Mouse (Mus musculus): ENCODE measurements around the gene Oas1f. TPM values are rescaled to one million over a fixed set of nuclear protein-coding genes. Genes with fewer than 3 reads are reported as not detected.
"Not testable (repeated sequence)": the region's sequence is repeated elsewhere in the genome, so short reads cannot be mapped to it uniquely, and the experiment has no call there.

Gene Oas1f
- polyA plus RNA-seq (2015; fragmentation: Nextera tagmentation; extraction: Ambion mirVana), result not detected in 2 replicates

DNA sequence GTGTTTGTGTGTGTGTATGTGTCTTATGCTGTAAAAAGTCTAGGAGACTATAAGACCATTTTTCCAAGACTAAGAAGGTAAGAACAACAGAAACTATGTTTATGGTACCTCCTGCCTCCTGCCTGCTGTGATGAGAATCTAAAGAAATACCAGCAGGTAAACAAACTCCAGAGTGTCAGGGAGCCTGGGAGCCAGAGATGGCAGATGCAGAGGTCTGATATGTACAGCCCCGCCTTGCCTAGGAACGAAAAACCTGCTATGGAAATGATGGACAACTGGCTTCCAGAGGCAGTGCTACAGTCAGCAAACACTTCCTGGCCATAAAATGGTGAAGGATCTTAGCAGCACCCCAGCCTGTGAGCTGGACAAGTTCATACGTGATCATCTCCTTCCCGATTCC is at the start of gene Oas1f:
TSS of gene Oas1f (plus strand) at position 301 of the 400 bp plus-strand sequence.
- Histone ChIP-seq H3K4me3 (ENCODE audit: low read length) (no peak within 1 kb of the TSS), H3K27me3 (ENCODE audit: control insufficient read depth, insufficient read depth, low read depth, low read length) (no peaks in the 10 kb centered on the region), H3K9me3 (ENCODE audit: control insufficient read depth, low read length) (no peaks in the 10 kb centered on the region), H3K4me1 (replicated peaks; ENCODE audit: control insufficient read depth, insufficient read depth, low read length) (no peaks in the 10 kb centered on the region), H3K36me3 (ENCODE audit: control insufficient read depth, insufficient read depth, low read length) (no peaks in the 10 kb centered on the region), H3K9ac (ENCODE audit: low read length) (no peak within 1 kb of the TSS), H3K4me2 (ENCODE audit: low read depth, low read length) (no peak within 1 kb of the TSS), H3K27ac (ENCODE audit: low read length) (no peak within 1 kb of the TSS)
- WGBS, result 59% methylated on average over 4 of the region's 4 CpGs
- ATAC-seq (ENCODE audit: low read depth), result no peak

DNA sequence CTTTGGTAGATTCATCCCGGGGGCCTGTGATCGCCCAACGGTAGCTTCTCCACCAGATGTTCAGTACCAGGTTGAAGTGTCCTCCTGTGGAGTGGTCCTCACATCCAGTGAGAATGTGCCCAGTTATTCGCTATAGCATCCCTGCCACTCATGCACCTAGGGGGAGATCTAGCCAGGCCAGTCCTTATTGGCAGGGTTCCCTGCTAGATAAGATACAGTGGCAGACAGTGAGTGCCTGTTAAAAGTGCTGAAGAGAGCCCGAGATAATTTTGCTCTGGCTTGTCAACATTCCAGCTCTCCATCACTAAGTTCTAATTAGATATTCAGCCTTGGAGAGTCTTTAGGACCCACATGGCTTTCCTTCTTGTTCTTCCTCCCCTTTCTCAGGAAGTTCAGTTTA is 49.0 kb upstream of the Oas1f start:
- not testable (repeated sequence) for H3K27ac ChIP-seq (ENCODE audit: low read length); H3K4me1 ChIP-seq (replicated peaks; ENCODE audit: control insufficient read depth, insufficient read depth, low read length); H3K9me3 ChIP-seq (ENCODE audit: control insufficient read depth, low read length); ATAC-seq (ENCODE audit: low read depth); H3K4me2 ChIP-seq (ENCODE audit: low read depth, low read length); H3K4me3 ChIP-seq (ENCODE audit: low read length); H3K9ac ChIP-seq (ENCODE audit: low read length); H3K36me3 ChIP-seq (ENCODE audit: control insufficient read depth, insufficient read depth, low read length); H3K27me3 ChIP-seq (ENCODE audit: control insufficient read depth, insufficient read depth, low read depth, low read length)
- 58% methylated on average over 5 of the region's 5 CpGs for WGBS

DNA sequence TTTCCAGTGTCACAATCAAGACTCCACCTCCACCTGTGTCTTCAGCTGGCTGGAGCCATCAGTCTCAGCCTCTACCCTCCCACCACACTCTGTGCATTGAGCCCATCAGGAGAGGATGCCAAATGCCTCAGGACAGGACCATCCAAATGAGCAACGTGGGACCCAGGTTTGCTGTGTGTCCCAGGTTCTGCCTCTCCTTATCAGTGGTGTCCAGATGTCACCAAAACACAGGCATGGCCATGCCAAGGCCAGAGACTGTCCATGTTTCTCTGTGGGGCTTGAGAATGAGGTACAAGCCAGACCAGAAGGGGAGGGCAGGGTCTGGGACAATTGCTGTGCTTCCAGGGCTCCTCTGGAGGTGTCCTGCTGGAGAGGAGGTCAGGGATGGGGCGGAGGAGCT is 48.2 kb upstream of the Oas1f start:
- not testable (repeated sequence) for H3K27ac ChIP-seq (ENCODE audit: low read length); H3K4me1 ChIP-seq (replicated peaks; ENCODE audit: control insufficient read depth, insufficient read depth, low read length); H3K36me3 ChIP-seq (ENCODE audit: control insufficient read depth, insufficient read depth, low read length); H3K4me3 ChIP-seq (ENCODE audit: low read length); H3K27me3 ChIP-seq (ENCODE audit: control insufficient read depth, insufficient read depth, low read depth, low read length); H3K9me3 ChIP-seq (ENCODE audit: control insufficient read depth, low read length); ATAC-seq (ENCODE audit: low read depth); H3K9ac ChIP-seq (ENCODE audit: low read length); H3K4me2 ChIP-seq (ENCODE audit: low read depth, low read length)
- 46% methylated on average over 2 of the region's 2 CpGs for WGBS

DNA sequence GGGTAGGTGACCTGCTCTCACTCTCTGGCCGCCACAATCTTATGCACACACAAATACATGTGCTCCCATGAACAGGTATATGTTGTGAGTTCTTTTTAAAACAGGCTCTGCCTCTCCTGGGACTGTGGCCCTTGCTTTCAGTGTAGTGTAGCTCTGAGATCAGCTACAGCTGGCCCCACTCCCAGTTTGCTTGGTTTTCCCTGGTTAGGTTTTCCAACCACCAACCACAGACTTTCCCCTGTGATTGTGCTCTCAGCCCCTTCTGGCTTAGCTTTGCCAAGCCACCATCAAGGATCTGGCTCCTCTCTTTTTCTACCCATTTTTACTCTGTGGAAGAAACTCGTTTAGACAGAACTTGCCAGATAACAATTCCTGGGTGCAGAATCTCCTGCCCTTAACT is 43.6 kb upstream of the Oas1f start:
- no peaks in the 10 kb centered on the region for H3K4me1 ChIP-seq (replicated peaks; ENCODE audit: control insufficient read depth, insufficient read depth, low read length)
- no peaks in the 10 kb centered on the region for H3K9me3 ChIP-seq (ENCODE audit: control insufficient read depth, low read length)
- no peak for ATAC-seq (ENCODE audit: low read depth)
- no peak overlapping the region for H3K9ac ChIP-seq (ENCODE audit: low read length)
- H3K27ac ChIP-seq (ENCODE audit: low read length), result no peak overlapping the region
- no peak overlapping the region for H3K4me2 ChIP-seq (ENCODE audit: low read depth, low read length)
- 56% methylated on average over 2 of the region's 2 CpGs for WGBS
- H3K36me3 ChIP-seq (ENCODE audit: control insufficient read depth, insufficient read depth, low read length), result no peaks in the 10 kb centered on the region
- H3K4me3 ChIP-seq (ENCODE audit: low read length), result no peak overlapping the region
- no peaks in the 10 kb centered on the region for H3K27me3 ChIP-seq (ENCODE audit: control insufficient read depth, insufficient read depth, low read depth, low read length)

DNA sequence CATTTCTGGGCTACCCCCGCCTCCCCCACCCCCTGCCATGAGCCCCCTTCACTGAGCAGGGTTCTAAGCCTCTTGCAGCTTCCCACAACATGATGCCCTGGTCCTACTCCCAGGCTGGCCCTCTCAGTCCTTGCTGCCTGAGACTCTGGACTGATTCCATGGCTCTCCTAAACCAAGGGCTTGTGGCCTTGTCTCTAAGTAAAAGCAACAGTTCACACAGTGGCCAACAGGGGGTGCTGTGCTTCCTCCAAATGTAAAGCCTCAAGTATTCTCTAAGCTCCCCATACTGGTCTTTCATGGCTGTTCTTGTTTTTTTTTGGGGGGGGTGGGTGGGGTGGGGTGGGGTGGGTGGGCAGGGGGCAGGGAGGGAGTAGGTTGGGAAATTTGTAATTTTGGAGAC is 40.7 kb upstream of the Oas1f start:
- ATAC-seq (ENCODE audit: low read depth), result no peak
- no peak overlapping the region for H3K27ac ChIP-seq (ENCODE audit: low read length)
- H3K4me2 ChIP-seq (ENCODE audit: low read depth, low read length), result no peak overlapping the region
- no peak overlapping the region for H3K9ac ChIP-seq (ENCODE audit: low read length)
- H3K4me3 ChIP-seq (ENCODE audit: low read length), result no peak overlapping the region
- no peaks in the 10 kb centered on the region for H3K27me3 ChIP-seq (ENCODE audit: control insufficient read depth, insufficient read depth, low read depth, low read length)
- H3K36me3 ChIP-seq (ENCODE audit: control insufficient read depth, insufficient read depth, low read length), result no peaks in the 10 kb centered on the region
- H3K9me3 ChIP-seq (ENCODE audit: control insufficient read depth, low read length), result no peaks in the 10 kb centered on the region
- 67% methylated on average over 1 of the region's 1 CpGs for WGBS
- H3K4me1 ChIP-seq (replicated peaks; ENCODE audit: control insufficient read depth, insufficient read depth, low read length), result no peaks in the 10 kb centered on the region

DNA sequence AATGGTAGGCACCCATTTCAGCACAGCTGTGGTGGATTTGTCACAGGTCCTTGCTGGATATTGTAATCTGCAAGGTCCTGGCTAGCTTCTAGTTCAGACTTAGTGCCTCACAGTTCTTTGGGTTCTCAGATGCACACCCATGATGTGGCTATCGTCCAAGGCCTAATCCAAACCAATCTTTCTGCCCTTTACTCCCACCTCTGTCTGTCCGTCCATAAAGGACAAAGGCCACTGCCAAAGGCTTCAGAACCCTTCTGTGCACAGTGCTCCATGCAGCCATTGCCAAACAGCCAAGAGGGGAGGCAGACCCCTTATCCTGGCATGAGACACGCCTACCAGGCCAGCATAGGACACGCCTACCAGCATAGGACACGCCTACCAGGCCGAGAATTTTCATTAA is 38.0 kb upstream of the Oas1f start:
- no peak overlapping the region for H3K4me3 ChIP-seq (ENCODE audit: low read length)
- H3K4me1 ChIP-seq (replicated peaks; ENCODE audit: control insufficient read depth, insufficient read depth, low read length), result peaks cover 4% of the 10 kb centered on the region; the same call in 1 of the 2 replicates
- no peak overlapping the region for H3K9ac ChIP-seq (ENCODE audit: low read length)
- no peak for ATAC-seq (ENCODE audit: low read depth)
- 31% methylated on average over 6 of the region's 6 CpGs for WGBS
- H3K36me3 ChIP-seq (ENCODE audit: control insufficient read depth, insufficient read depth, low read length), result no peaks in the 10 kb centered on the region
- H3K4me2 ChIP-seq (ENCODE audit: low read depth, low read length), result no peak overlapping the region
- H3K9me3 ChIP-seq (ENCODE audit: control insufficient read depth, low read length), result no peaks in the 10 kb centered on the region
- H3K27me3 ChIP-seq (ENCODE audit: control insufficient read depth, insufficient read depth, low read depth, low read length), result no peaks in the 10 kb centered on the region
- H3K27ac ChIP-seq (ENCODE audit: low read length), result no peak overlapping the region

DNA sequence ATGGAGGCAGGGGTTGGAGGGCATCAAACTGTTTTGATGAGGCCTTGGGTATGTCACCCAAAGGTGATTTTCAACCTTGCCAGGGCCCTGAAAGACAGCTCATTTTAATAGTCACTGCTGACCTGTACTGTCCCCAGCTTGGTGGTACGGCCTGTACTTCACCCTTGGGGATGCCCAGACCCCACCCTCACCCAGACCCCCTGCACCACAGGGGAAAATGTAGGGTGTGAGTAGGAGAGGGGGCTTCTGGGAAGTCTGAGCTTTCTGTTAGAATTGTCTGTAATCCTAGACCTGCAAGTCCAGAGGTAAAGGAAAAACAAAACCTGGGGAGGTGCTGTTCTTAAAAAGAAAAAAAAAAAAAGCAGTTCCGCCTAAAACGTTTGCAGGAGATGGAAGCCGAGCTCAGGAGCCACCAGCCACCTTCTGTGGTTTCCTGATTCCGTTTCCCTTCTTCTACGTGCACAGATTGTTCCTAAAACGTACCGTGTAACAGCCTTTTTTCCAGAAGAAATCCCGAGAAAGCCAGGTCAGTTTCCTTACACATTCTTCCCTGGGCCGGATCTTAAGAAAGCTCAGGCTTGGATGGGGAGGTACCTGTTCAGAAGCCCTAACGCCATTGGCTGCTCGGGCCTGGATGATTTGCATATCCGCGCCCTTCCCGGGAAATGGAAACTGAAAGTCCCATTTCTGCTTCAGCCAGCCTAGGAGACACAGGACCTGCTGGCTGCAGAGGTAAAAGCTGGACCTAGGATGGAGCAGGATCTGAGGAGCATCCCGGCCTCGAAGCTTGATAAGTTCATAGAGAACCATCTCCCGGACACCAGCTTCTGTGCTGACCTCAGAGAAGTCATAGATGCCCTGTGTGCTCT is 35.0 kb upstream of the Oas1f start, which contains the start of gene Oas1c:
TSS of gene Oas1c (minus strand) at position 564 of the 869 bp plus-strand sequence.
- 3% methylated on average over 18 of the region's 18 CpGs for WGBS
- ATAC-seq (ENCODE audit: low read depth), result peak; percentile 93
- Histone ChIP-seq H3K36me3 (ENCODE audit: control insufficient read depth, insufficient read depth, low read length) (no peaks in the 10 kb centered on the region), H3K9me3 (ENCODE audit: control insufficient read depth, low read length) (no peaks in the 10 kb centered on the region), H3K27ac (ENCODE audit: low read length) (peak within 1 kb of the TSS; percentile 77), H3K4me1 (replicated peaks; ENCODE audit: control insufficient read depth, insufficient read depth, low read length) (peaks cover 4% of the 10 kb centered on the region; the same call in 1 of the 2 replicates), H3K9ac (ENCODE audit: low read length) (peak within 1 kb of the TSS; percentile 67), H3K27me3 (ENCODE audit: control insufficient read depth, insufficient read depth, low read depth, low read length) (no peaks in the 10 kb centered on the region), H3K4me2 (ENCODE audit: low read depth, low read length) (peak within 1 kb of the TSS; percentile 66), H3K4me3 (ENCODE audit: low read length) (peak within 1 kb of the TSS; percentile 55)

DNA sequence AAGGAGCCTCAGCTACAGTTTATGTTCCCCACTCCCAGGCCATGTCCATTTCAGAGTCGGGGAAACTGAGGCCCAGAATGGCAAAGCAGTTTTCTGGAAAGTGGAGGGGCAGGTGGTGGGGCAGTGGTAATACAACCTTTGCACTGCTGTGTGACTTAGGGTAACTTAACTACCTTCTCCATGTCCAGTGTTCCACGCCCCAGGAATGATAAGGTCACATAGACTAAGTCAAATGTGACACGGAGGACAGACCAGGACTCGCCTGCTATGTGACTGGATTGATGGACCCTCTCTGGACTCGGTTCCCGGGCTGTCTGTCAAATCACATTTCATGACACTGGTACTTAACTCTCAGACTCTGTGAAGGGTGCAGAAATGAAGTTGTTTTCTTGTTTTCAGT is 34.1 kb upstream of the Oas1f start:
- Histone ChIP-seq H3K36me3 (ENCODE audit: control insufficient read depth, insufficient read depth, low read length) (no peaks in the 10 kb centered on the region), H3K4me3 (ENCODE audit: low read length) (peak overlapping the region; percentile 55), H3K27me3 (ENCODE audit: control insufficient read depth, insufficient read depth, low read depth, low read length) (no peaks in the 10 kb centered on the region), H3K9ac (ENCODE audit: low read length) (peak overlapping the region; percentile 67), H3K27ac (ENCODE audit: low read length) (no peak overlapping the region; the same call in 1 of the 2 replicates), H3K4me1 (replicated peaks; ENCODE audit: control insufficient read depth, insufficient read depth, low read length) (peaks cover 4% of the 10 kb centered on the region; the same call in 1 of the 2 replicates), H3K9me3 (ENCODE audit: control insufficient read depth, low read length) (no peaks in the 10 kb centered on the region), H3K4me2 (ENCODE audit: low read depth, low read length) (peak overlapping the region; percentile 66)
- 79% methylated on average over 6 of the region's 6 CpGs for WGBS
- ATAC-seq (ENCODE audit: low read depth), result 0 out of 2 replicates have a peak, but pooled peaks have one; percentile 3

DNA sequence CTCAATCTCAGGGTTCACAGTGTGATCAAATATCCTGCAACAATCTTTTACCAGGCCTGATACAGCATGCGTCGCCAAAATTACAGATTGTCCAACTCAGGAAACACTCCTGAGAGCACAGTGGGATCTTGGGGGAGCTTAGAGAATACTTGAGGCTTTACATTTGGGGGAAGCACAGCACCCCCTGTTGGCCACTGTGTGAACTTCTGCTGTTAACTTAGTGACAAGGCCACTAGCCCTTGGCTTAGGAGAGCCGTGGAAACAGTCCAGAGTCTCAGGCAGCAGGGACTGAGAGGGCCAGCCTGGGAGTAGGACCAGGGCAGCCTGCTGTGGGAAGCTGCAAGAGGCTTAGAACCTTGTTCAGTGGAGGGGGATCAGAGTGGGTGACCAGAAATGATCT is 31.2 kb upstream of the Oas1f start:
- Histone ChIP-seq H3K9ac (ENCODE audit: low read length) (no peak overlapping the region), H3K36me3 (ENCODE audit: control insufficient read depth, insufficient read depth, low read length) (no peaks in the 10 kb centered on the region), H3K4me2 (ENCODE audit: low read depth, low read length) (no peak overlapping the region), H3K27ac (ENCODE audit: low read length) (no peak overlapping the region), H3K9me3 (ENCODE audit: control insufficient read depth, low read length) (no peaks in the 10 kb centered on the region; the same call in 1 of the 2 replicates), H3K27me3 (ENCODE audit: control insufficient read depth, insufficient read depth, low read depth, low read length) (no peaks in the 10 kb centered on the region), H3K4me1 (replicated peaks; ENCODE audit: control insufficient read depth, insufficient read depth, low read length) (peaks cover 4% of the 10 kb centered on the region; the same call in 1 of the 2 replicates), H3K4me3 (ENCODE audit: low read length) (no peak overlapping the region)
- 58% methylated on average over 3 of the region's 3 CpGs for WGBS
- ATAC-seq (ENCODE audit: low read depth), result no peak
